Mouse (Mus musculus) hindbrain, embryonic 10.5 days (tissue): ENCODE data around the gene Gm21976. TPM values are rescaled to one million over a fixed set of nuclear protein-coding genes. Genes with fewer than 3 reads are reported as not detected.

ENCODE experiments used
- DNase-seq: peaks from one replicate; pipeline ENCODE4 v3.0.0-alpha.2; 2017; ENCODE audit warnings: low spot score
- H3K27ac ChIP-seq: fragments of 300-500 bp; sonication (generic); 2 replicates; pipeline ENCODE4 v1.5.1; 2016; ENCODE audit warnings: mild to moderate bottlenecking, moderate library complexity
- H3K27me3 ChIP-seq: fragments of 300-500 bp; sonication (generic); 2 replicates; pipeline ENCODE4 v1.6.1; 2016; ENCODE audit warnings: mild to moderate bottlenecking; ENCODE audit not compliant: poor library complexity, insufficient read depth, severe bottlenecking
- H3K36me3 ChIP-seq: fragments of 300-500 bp; sonication (generic); 2 replicates; pipeline ENCODE4 v1.6.1; 2016; ENCODE audit warnings: mild to moderate bottlenecking, moderate library complexity
- H3K4me1 ChIP-seq: fragments of 300-500 bp; sonication (generic); replicated peaks from 2 replicates; pipeline ENCODE4 v1.6.1; 2016; ENCODE audit warnings: mild to moderate bottlenecking
- H3K4me3 ChIP-seq: fragments of 300-500 bp; sonication (generic); 2 replicates; pipeline ENCODE4 v1.5.1; 2016; ENCODE audit warnings: mild to moderate bottlenecking, moderate library complexity
- H3K9me3 ChIP-seq: fragments of 300-500 bp; sonication (generic); 2 replicates; pipeline ENCODE4 v1.6.1; 2016; ENCODE audit warnings: mild to moderate bottlenecking, moderate library complexity
- WGBS: fragments of 180-500 bp; shearing (Covaris S2); methylation state at CpG from one replicate; pipeline ENCODE4 v1.1.7; 2016; 5-methylcytosine and 5-hydroxymethylcytosine counted together
- polyA plus RNA-seq: library from polyadenylated mRNA; unstranded; fragments of >200 nt; fragmentation: Nextera tagmentation; extraction: Ambion mirVana; gene quantifications from 2 replicates; pipeline ENCODE4 v1.2.1, GENCODE M21; 2016

The Gm21976 gene
- polyA plus RNA-seq, 1 experiment from 2014 or later, result not detected

GRCm38 (mm10) chr13:98264111-98264510 is 15.6 kb upstream of the Gm21976 start:
- H3K27ac ChIP-seq, result no peak overlapping the region; the same call in 1 of the 2 replicates
- no peaks in the 10 kb centered on the region for H3K9me3 ChIP-seq
- peaks cover 30% of the 10 kb centered on the region for H3K36me3 ChIP-seq
- peak overlapping the region; percentile 82 for H3K4me3 ChIP-seq
- 29% methylated on average over 5 of the region's 5 CpGs for WGBS
- no peaks in the 10 kb centered on the region for H3K27me3 ChIP-seq
- H3K4me1 ChIP-seq, result peaks cover 24% of the 10 kb centered on the region
- no peak for DNase-seq

GRCm38 (mm10) chr13:98274023-98274422 is 5.7 kb upstream of the Gm21976 start:
- no peak overlapping the region for H3K4me3 ChIP-seq
- 95% methylated on average over 9 of the region's 9 CpGs for WGBS
- no peaks in the 10 kb centered on the region for H3K4me1 ChIP-seq
- no peak overlapping the region for H3K27ac ChIP-seq
- H3K36me3 ChIP-seq, result peaks cover 67% of the 10 kb centered on the region
- no peaks in the 10 kb centered on the region for H3K9me3 ChIP-seq
- H3K27me3 ChIP-seq, result no peaks in the 10 kb centered on the region
- DNase-seq, result no peak

- H3K9me3 ChIP-seq, result no peaks in the 10 kb centered on the region
- H3K27ac ChIP-seq, result no peak overlapping the region
- 88% methylated on average over 4 of the region's 4 CpGs for WGBS
- H3K36me3 ChIP-seq, result peaks cover 55% of the 10 kb centered on the region
- no peak for DNase-seq
- no peaks in the 10 kb centered on the region for H3K4me1 ChIP-seq
- H3K27me3 ChIP-seq, result no peaks in the 10 kb centered on the region
- H3K4me3 ChIP-seq, result no peak overlapping the region
Measured at GRCm38 (mm10) chr13:98275646-98276045, 4.0 kb upstream of the Gm21976 start.

GRCm38 (mm10) chr13:98276253-98276652 is 3.4 kb upstream of the Gm21976 start:
- no peak overlapping the region for H3K4me3 ChIP-seq
- H3K36me3 ChIP-seq, result peaks cover 49% of the 10 kb centered on the region
- no peaks in the 10 kb centered on the region for H3K4me1 ChIP-seq
- DNase-seq, result no peak
- H3K9me3 ChIP-seq, result no peaks in the 10 kb centered on the region
- H3K27me3 ChIP-seq, result no peaks in the 10 kb centered on the region
- H3K27ac ChIP-seq, result no peak overlapping the region
- WGBS, result 88% methylated on average over 7 of the region's 7 CpGs

GRCm38 (mm10) chr13:98277501-98277900 is 2.2 kb upstream of the Gm21976 start:
- no peak for DNase-seq
- 89% methylated on average over 2 of the region's 2 CpGs for WGBS
- Histone ChIP-seq H3K9me3 (no peaks in the 10 kb centered on the region), H3K27ac (no peak overlapping the region), H3K27me3 (no peaks in the 10 kb centered on the region), H3K36me3 (peaks cover 36% of the 10 kb centered on the region), H3K4me1 (no peaks in the 10 kb centered on the region), H3K4me3 (no peak overlapping the region)

- 0 out of 2 replicates have a peak, but pooled peaks cover 2% of the 10 kb centered on the region for H3K36me3 ChIP-seq
- 83% methylated on average over 12 of the region's 12 CpGs for WGBS
- no peaks in the 10 kb centered on the region for H3K4me1 ChIP-seq
- no peak overlapping the region for H3K4me3 ChIP-seq
- H3K9me3 ChIP-seq, result no peaks in the 10 kb centered on the region
- no peak for DNase-seq
- no peaks in the 10 kb centered on the region for H3K27me3 ChIP-seq
- no peak overlapping the region for H3K27ac ChIP-seq
Measured at GRCm38 (mm10) chr13:98280990-98281650, 1.4 kb downstream of the Gm21976 start.

GRCm38 (mm10) chr13:98290719-98291118 is 11.0 kb downstream of the Gm21976 start:
- Histone ChIP-seq H3K9me3 (0 out of 2 replicates have a peak, but pooled peaks cover 3% of the 10 kb centered on the region), H3K36me3 (no peaks in the 10 kb centered on the region), H3K4me3 (no peak overlapping the region), H3K27me3 (no peaks in the 10 kb centered on the region), H3K4me1 (no peaks in the 10 kb centered on the region), H3K27ac (no peak overlapping the region)
- DNase-seq, result no peak
- WGBS, result 50% methylated on average over 2 of the region's 2 CpGs

GRCm38 (mm10) chr13:98291712-98292111 is 12.0 kb downstream of the Gm21976 start:
- WGBS, result 83% methylated on average over 8 of the region's 8 CpGs
- no peak for DNase-seq

GRCm38 (mm10) chr13:98296072-98296471 is 16.4 kb downstream of the Gm21976 start:
- H3K4me1 ChIP-seq, result peaks cover 4% of the 10 kb centered on the region; the same call in 1 of the 2 replicates
- no peaks in the 10 kb centered on the region for H3K27me3 ChIP-seq
- H3K36me3 ChIP-seq, result no peaks in the 10 kb centered on the region
- no peak overlapping the region for H3K27ac ChIP-seq
- no peak overlapping the region for H3K4me3 ChIP-seq
- DNase-seq, result no peak
- 0 out of 2 replicates have a peak, but pooled peaks cover 3% of the 10 kb centered on the region for H3K9me3 ChIP-seq
- 48% methylated on average over 5 of the region's 5 CpGs for WGBS

More at GRCm38 (mm10) chr13:98291712-98292111, 12.0 kb downstream of the Gm21976 start:
- H3K27me3 ChIP-seq, result no peaks in the 10 kb centered on the region
- no peaks in the 10 kb centered on the region for H3K36me3 ChIP-seq
- no peak overlapping the region for H3K4me3 ChIP-seq
- no peak overlapping the region for H3K27ac ChIP-seq
- 0 out of 2 replicates have a peak, but pooled peaks cover 3% of the 10 kb centered on the region for H3K9me3 ChIP-seq
- H3K4me1 ChIP-seq, result no peaks in the 10 kb centered on the region

GRCm38 (mm10) chr13:98297883-98298482 is 18.3 kb downstream of the Gm21976 start:
- Histone ChIP-seq H3K9me3 (0 out of 2 replicates have a peak, but pooled peaks cover 3% of the 10 kb centered on the region), H3K4me3 (no peak overlapping the region), H3K27ac (no peak overlapping the region), H3K4me1 (peaks cover 4% of the 10 kb centered on the region; the same call in 1 of the 2 replicates), H3K27me3 (no peaks in the 10 kb centered on the region), H3K36me3 (no peaks in the 10 kb centered on the region)
- 92% methylated on average over 6 of the region's 6 CpGs for WGBS
- DNase-seq, result no peak

- Histone ChIP-seq H3K4me1 (peaks cover 4% of the 10 kb centered on the region; the same call in 1 of the 2 replicates), H3K36me3 (no peaks in the 10 kb centered on the region), H3K27me3 (no peaks in the 10 kb centered on the region), H3K9me3 (0 out of 2 replicates have a peak, but pooled peaks cover 3% of the 10 kb centered on the region), H3K4me3 (peak overlapping the region; percentile 29), H3K27ac (peak overlapping the region; percentile 74)
- DNase-seq, result peak; percentile 89
- WGBS, result 54% methylated on average over 21 of the region's 21 CpGs
Measured at GRCm38 (mm10) chr13:98298833-98299758, 19.4 kb downstream of the Gm21976 start.

- Histone ChIP-seq H3K27ac (no peak overlapping the region), H3K36me3 (peaks cover 31% of the 10 kb centered on the region)
- 90% methylated on average over 9 of the region's 9 CpGs for WGBS
Measured at GRCm38 (mm10) chr13:98305257-98305656, 25.6 kb downstream of the Gm21976 start.

More at GRCm38 (mm10) chr13:98305257-98305656, 25.6 kb downstream of the Gm21976 start:
- no peaks in the 10 kb centered on the region for H3K9me3 ChIP-seq
- no peaks in the 10 kb centered on the region for H3K27me3 ChIP-seq
- H3K4me1 ChIP-seq, result no peaks in the 10 kb centered on the region
- H3K4me3 ChIP-seq, result no peak overlapping the region
- no peak for DNase-seq
